Mouse (Mus musculus) heart, adult 2 months (tissue): ENCODE measurements around the gene Cd40lg.

ENCODE experiments used
- CTCF ChIP-seq: fragments of 200-600 bp; IDR thresholded peaks from 2 replicates; pipeline ENCODE4 v1.8.1; 2022; ENCODE audit warnings: antibody characterized with exemption, mild to moderate bottlenecking, moderate library complexity
- EP300 ChIP-seq: fragments of 200-500 bp; IDR thresholded peaks from 2 replicates; pipeline ENCODE4 v1.6.1; 2011; ENCODE audit warnings: low read depth, low read length, control low read depth; ENCODE audit not compliant: insufficient read depth

DNA sequence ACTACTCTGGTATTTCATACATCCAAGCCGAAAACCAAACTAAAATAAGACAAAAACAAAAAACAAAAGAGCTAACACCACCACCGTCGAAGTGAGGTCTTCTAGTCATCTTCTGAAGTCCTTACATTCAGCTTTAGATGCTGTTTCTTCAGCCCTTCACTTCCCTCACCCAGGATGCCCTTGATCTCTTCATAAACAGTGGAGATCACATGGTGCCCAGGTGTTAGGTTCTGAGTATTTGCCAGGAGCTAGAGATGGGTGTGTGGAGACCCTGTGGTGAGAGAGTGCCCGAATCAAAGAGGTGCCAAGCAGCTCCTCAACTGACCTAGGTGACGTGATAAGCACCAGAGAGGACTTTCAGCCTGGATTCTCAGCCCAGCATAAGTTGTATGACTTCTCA, 22.6 kb upstream of the Cd40lg start:
- TF ChIP-seq EP300 = no peak
- TF ChIP-seq CTCF = no peak
